Mouse (Mus musculus) E14TG2a.4 (cell line): ENCODE data around the gene Prmt8.
A peak's percentile ranks its signal among the peaks of the same experiment; 100 is the strongest.

Experiments used
- H3K27me3 ChIP-seq: 2 replicates; pipeline ENCODE4 v1.6.1; 2014; ENCODE audit warnings: low read length, control low read depth; ENCODE audit not compliant: insufficient read depth
- H3K36me3 ChIP-seq: 2 replicates; pipeline ENCODE4 v1.6.1; 2014; ENCODE audit warnings: low read length, control low read depth; ENCODE audit not compliant: insufficient read depth
- H3K4me1 ChIP-seq: replicated peaks from 2 replicates; pipeline ENCODE4 v1.6.1; 2014; ENCODE audit warnings: low read depth, low read length, control low read depth
- H3K4me3 ChIP-seq: replicated peaks from 2 replicates; pipeline ENCODE4 v1.5.1; 2014; ENCODE audit warnings: mild to moderate bottlenecking, low read length
- H3K9me3 ChIP-seq: 2 replicates; pipeline ENCODE4 v1.6.1; 2014; ENCODE audit warnings: low read length, control low read depth
- CTCF ChIP-seq: conservative IDR thresholded peaks from 2 replicates; pipeline ENCODE4 v1.5.1; 2014; ENCODE audit warnings: low read length
- NANOG ChIP-seq: IDR thresholded peaks from 2 replicates; pipeline ENCODE4 v1.6.1; 2014; ENCODE audit warnings: borderline replicate concordance, low read length, mixed read lengths
- POU5F1 ChIP-seq: IDR thresholded peaks from 2 replicates; pipeline ENCODE4 v1.6.1; 2014; ENCODE audit warnings: low read length, borderline replicate concordance

Prmt8 gene

GRCm38 (mm10) chr6:127769275-127770156 is at the start of gene Prmt8:
Gene Prmt8, minus strand, starts transcription at chr6:127769472.
- Histone ChIP-seq H3K9me3 (no peaks in the 10 kb centered on the region), H3K4me3 (peak within 1 kb of the TSS; percentile 86), H3K4me1 (peaks cover 71% of the 10 kb centered on the region), H3K27me3 (peaks cover 64% of the 10 kb centered on the region), H3K36me3 (peaks cover 6% of the 10 kb centered on the region; the same call in 1 of the 2 replicates)
- TF ChIP-seq POU5F1, result no peak
- peak; percentile 53; the same call in 1 of the 2 replicates for TF ChIP-seq NANOG

- H3K36me3 ChIP-seq, result no peaks in the 10 kb centered on the region
- H3K4me1 ChIP-seq, result peaks cover 7% of the 10 kb centered on the region; the same call in 1 of the 2 replicates
- peaks cover 7% of the 10 kb centered on the region; the same call in 1 of the 2 replicates for H3K9me3 ChIP-seq
- peaks cover 23% of the 10 kb centered on the region for H3K27me3 ChIP-seq
- no peak overlapping the region for H3K4me3 ChIP-seq
- TF ChIP-seq NANOG, result no peak
- no peak for TF ChIP-seq CTCF
- no peak for TF ChIP-seq POU5F1
Observed at GRCm38 (mm10) chr6:127803046-127803729, 33.9 kb upstream of the Prmt8 start.

- Histone ChIP-seq H3K4me3 (no peak overlapping the region), H3K27me3 (peaks cover 27% of the 10 kb centered on the region), H3K9me3 (no peaks in the 10 kb centered on the region), H3K4me1 (peaks cover 7% of the 10 kb centered on the region; the same call in 1 of the 2 replicates), H3K36me3 (no peaks in the 10 kb centered on the region)
- TF ChIP-seq NANOG, result no peak
- TF ChIP-seq POU5F1, result no peak
- TF ChIP-seq CTCF, result no peak
Observed at GRCm38 (mm10) chr6:127802211-127802610, 32.9 kb upstream of the Prmt8 start.

GRCm38 (mm10) chr6:127790023-127790422 is 20.8 kb upstream of the Prmt8 start:
- Histone ChIP-seq H3K9me3 (no peaks in the 10 kb centered on the region), H3K4me3 (no peak overlapping the region), H3K27me3 (peaks cover 32% of the 10 kb centered on the region), H3K4me1 (peaks cover 30% of the 10 kb centered on the region), H3K36me3 (no peaks in the 10 kb centered on the region)
- TF ChIP-seq CTCF (no peak), POU5F1 (no peak), NANOG (no peak)

GRCm38 (mm10) chr6:127770806-127771205 is 1.5 kb upstream of the Prmt8 start:
- Histone ChIP-seq H3K4me3 (peak overlapping the region; percentile 86), H3K27me3 (peaks cover 51% of the 10 kb centered on the region), H3K4me1 (peaks cover 58% of the 10 kb centered on the region), H3K9me3 (no peaks in the 10 kb centered on the region), H3K36me3 (no peaks in the 10 kb centered on the region)
- no peak for TF ChIP-seq NANOG
- no peak for TF ChIP-seq CTCF
- no peak for TF ChIP-seq POU5F1

- TF ChIP-seq NANOG, result no peak
- TF ChIP-seq CTCF, result no peak
- no peak for TF ChIP-seq POU5F1
- H3K27me3 ChIP-seq, result peaks cover 68% of the 10 kb centered on the region
- H3K9me3 ChIP-seq, result no peaks in the 10 kb centered on the region
- peaks cover 71% of the 10 kb centered on the region for H3K4me1 ChIP-seq
- peak overlapping the region; percentile 86 for H3K4me3 ChIP-seq
- H3K36me3 ChIP-seq, result peaks cover 10% of the 10 kb centered on the region; the same call in 1 of the 2 replicates
Observed at GRCm38 (mm10) chr6:127768621-127769274, 524 bp downstream of the Prmt8 start.

- H3K4me1 ChIP-seq, result peaks cover 64% of the 10 kb centered on the region
- H3K36me3 ChIP-seq, result peaks cover 14% of the 10 kb centered on the region; the same call in 1 of the 2 replicates
- H3K9me3 ChIP-seq, result no peaks in the 10 kb centered on the region
- no peak for TF ChIP-seq POU5F1
- no peak for TF ChIP-seq NANOG
- TF ChIP-seq CTCF, result no peak
- H3K4me3 ChIP-seq, result peak overlapping the region; percentile 86
- peaks cover 64% of the 10 kb centered on the region for H3K27me3 ChIP-seq
Observed at GRCm38 (mm10) chr6:127767706-127768493, 1.4 kb downstream of the Prmt8 start.
